Mouse (Mus musculus): ENCODE measurements around the gene Naif1. TPM values are rescaled to one million over a fixed set of nuclear protein-coding genes. Genes with fewer than 3 reads are reported as not detected.

Naif1 gene
- polyA plus RNA-seq, 1 experiment, result 3.0 TPM

- Histone ChIP-seq H3K4me3 (no peak overlapping the region), H3K27me3 (ENCODE audit: control insufficient read depth, insufficient read depth, insufficient read length) (no peaks in the 10 kb centered on the region), H3ac (ENCODE audit: control insufficient read depth, insufficient read length) (no peak overlapping the region), H3K79me2 (ENCODE audit: control insufficient read depth, insufficient read depth) (peaks cover 63% of the 10 kb centered on the region), H3K36me3 (ENCODE audit: control insufficient read depth, insufficient read depth) (no peaks in the 10 kb centered on the region), H3K4me2 (ENCODE audit: low read depth) (peak overlapping the region; percentile 37)
- TF ChIP-seq MYOG (IDR thresholded peaks at IDR 0.05; ENCODE audit: control insufficient read depth in 1 of 3, insufficient read depth in 1 of 3, insufficient read length in 2 of 3, low read depth in 2 of 3), result no peak
- TF ChIP-seq CEBPB (IDR thresholded peaks at IDR 0.05; ENCODE audit: insufficient read depth, poor library complexity, severe bottlenecking), result peak; percentile 63; the same call in 1 of the 2 replicates
Measured at GRCm38 (mm10) chr2:32436686-32437372, 13.4 kb upstream of the Naif1 start.

DNA sequence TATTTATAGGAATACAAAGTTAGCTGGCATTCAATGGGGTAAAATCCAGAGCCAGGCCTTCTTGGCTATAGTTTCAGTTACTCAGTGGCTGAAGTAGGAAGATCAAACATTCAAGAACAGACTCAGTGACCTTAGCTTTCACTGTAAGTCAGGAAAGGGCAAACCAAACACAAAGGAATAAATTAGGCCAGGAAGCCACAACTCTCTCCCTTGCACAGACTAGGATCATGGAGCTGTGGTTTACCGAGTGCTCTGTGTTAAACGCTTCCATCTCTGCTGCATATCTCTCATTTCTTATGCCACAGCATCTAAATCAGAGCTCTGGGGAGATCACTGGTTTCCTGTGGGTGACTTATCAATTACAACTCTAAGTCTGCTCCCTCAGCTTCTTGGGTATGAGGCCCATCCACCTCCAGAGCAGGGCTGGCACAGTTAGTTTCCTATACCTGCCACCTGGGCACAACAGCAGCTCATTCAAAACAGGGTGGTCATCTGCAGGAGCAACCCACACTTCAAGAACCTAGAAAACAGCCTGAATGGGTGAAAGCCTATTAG is 12.6 kb upstream of the Naif1 start:
- TF ChIP-seq SRF (IDR thresholded peaks at IDR 0.05; ENCODE audit: control insufficient read depth, insufficient read length, low read depth) (no peak), CEBPB (IDR thresholded peaks at IDR 0.05; ENCODE audit: insufficient read depth, poor library complexity, severe bottlenecking) (no peak), MYOG (IDR thresholded peaks at IDR 0.05; ENCODE audit: control insufficient read depth in 1 of 3, insufficient read depth in 1 of 3, insufficient read length in 2 of 3, low read depth in 2 of 3) (no peak), POLR2AphosphoS2 (IDR thresholded peaks at IDR 0.05; ENCODE audit: insufficient read length, low read depth) (no peak), MYOD1 (IDR thresholded peaks at IDR 0.05; ENCODE audit: control insufficient read depth in 1 of 3, insufficient read length in 2 of 3, low read depth in 2 of 3) (no peak), TCF12 (IDR thresholded peaks at IDR 0.05; ENCODE audit: insufficient read depth, poor library complexity, severe bottlenecking) (no peak)
- Histone ChIP-seq H3K79me2 (ENCODE audit: control insufficient read depth, insufficient read depth) (peaks cover 69% of the 10 kb centered on the region), H3K36me3 (ENCODE audit: control insufficient read depth, insufficient read depth) (no peaks in the 10 kb centered on the region), H3K4me2 (ENCODE audit: low read depth) (peak overlapping the region; percentile 37), H3K27me3 (ENCODE audit: control insufficient read depth, insufficient read depth, insufficient read length) (no peaks in the 10 kb centered on the region), H3K4me3 (no peak overlapping the region), H3ac (ENCODE audit: control insufficient read depth, insufficient read length) (no peak overlapping the region)

- H3K36me3 ChIP-seq (ENCODE audit: control insufficient read depth, insufficient read depth), result no peaks in the 10 kb centered on the region
- peaks cover 80% of the 10 kb centered on the region for H3K79me2 ChIP-seq (ENCODE audit: control insufficient read depth, insufficient read depth)
- H3K4me2 ChIP-seq (ENCODE audit: low read depth), result no peak overlapping the region
- H3K4me3 ChIP-seq, result no peak overlapping the region
- TF ChIP-seq REST (IDR thresholded peaks at IDR 0.05; ENCODE audit: insufficient read depth, insufficient read length) (no peak), POLR2AphosphoS2 (IDR thresholded peaks at IDR 0.05; ENCODE audit: insufficient read length, low read depth) (no peak), MYOD1 (IDR thresholded peaks at IDR 0.05; ENCODE audit: control insufficient read depth in 1 of 3, insufficient read length in 2 of 3, low read depth in 2 of 3) (no peak), TCF3 (IDR thresholded peaks at IDR 0.05; ENCODE audit: insufficient read length, low read depth) (no peak), SRF (IDR thresholded peaks at IDR 0.05; ENCODE audit: control insufficient read depth, insufficient read length, low read depth) (no peak), TCF12 (IDR thresholded peaks at IDR 0.05; ENCODE audit: insufficient read depth, poor library complexity, severe bottlenecking) (no peak), USF1 (IDR thresholded peaks at IDR 0.05; ENCODE audit: low read depth) (no peak), CEBPB (IDR thresholded peaks at IDR 0.05; ENCODE audit: insufficient read depth, poor library complexity, severe bottlenecking) (no peak), MAX (IDR thresholded peaks at IDR 0.05; ENCODE audit: low read depth) (no peak), MYOG (IDR thresholded peaks at IDR 0.05; ENCODE audit: control insufficient read depth in 1 of 3, insufficient read depth in 1 of 3, insufficient read length in 2 of 3, low read depth in 2 of 3) (no peak), E2F4 (IDR thresholded peaks at IDR 0.05; ENCODE audit: insufficient read depth) (no peak), POLR2A (IDR thresholded peaks at IDR 0.05; ENCODE audit: insufficient read length, low read depth) (no peak)
- no peaks in the 10 kb centered on the region for H3K27me3 ChIP-seq (ENCODE audit: control insufficient read depth, insufficient read depth, insufficient read length)
- no peak overlapping the region for H3ac ChIP-seq (ENCODE audit: control insufficient read depth, insufficient read length)
Measured at GRCm38 (mm10) chr2:32438733-32439132, 11.5 kb upstream of the Naif1 start.

- Histone ChIP-seq H3K27me3 (ENCODE audit: control insufficient read depth, insufficient read depth, insufficient read length) (no peaks in the 10 kb centered on the region), H3K36me3 (ENCODE audit: control insufficient read depth, insufficient read depth) (no peaks in the 10 kb centered on the region), H3K4me3 (no peak overlapping the region), H3ac (ENCODE audit: control insufficient read depth, insufficient read length) (no peak overlapping the region), H3K4me2 (ENCODE audit: low read depth) (no peak overlapping the region), H3K79me2 (ENCODE audit: control insufficient read depth, insufficient read depth) (peaks cover 80% of the 10 kb centered on the region)
- TF ChIP-seq USF1 (IDR thresholded peaks at IDR 0.05; ENCODE audit: low read depth), result no peak
- TF ChIP-seq TCF12 (IDR thresholded peaks at IDR 0.05; ENCODE audit: insufficient read depth, poor library complexity, severe bottlenecking), result no peak
- no peak for TF ChIP-seq TCF3 (IDR thresholded peaks at IDR 0.05; ENCODE audit: insufficient read length, low read depth)
- no peak for TF ChIP-seq REST (IDR thresholded peaks at IDR 0.05; ENCODE audit: insufficient read depth, insufficient read length)
- no peak for TF ChIP-seq SRF (IDR thresholded peaks at IDR 0.05; ENCODE audit: control insufficient read depth, insufficient read length, low read depth)
- no peak for TF ChIP-seq MYOD1 (IDR thresholded peaks at IDR 0.05; ENCODE audit: control insufficient read depth in 1 of 3, insufficient read length in 2 of 3, low read depth in 2 of 3)
- no peak for TF ChIP-seq MYOG (IDR thresholded peaks at IDR 0.05; ENCODE audit: control insufficient read depth in 1 of 3, insufficient read depth in 1 of 3, insufficient read length in 2 of 3, low read depth in 2 of 3)
- TF ChIP-seq POLR2AphosphoS2 (IDR thresholded peaks at IDR 0.05; ENCODE audit: insufficient read length, low read depth), result no peak
- no peak for TF ChIP-seq MAX (IDR thresholded peaks at IDR 0.05; ENCODE audit: low read depth)
- no peak for TF ChIP-seq CEBPB (IDR thresholded peaks at IDR 0.05; ENCODE audit: insufficient read depth, poor library complexity, severe bottlenecking)
- no peak for TF ChIP-seq E2F4 (IDR thresholded peaks at IDR 0.05; ENCODE audit: insufficient read depth)
Measured at GRCm38 (mm10) chr2:32439177-32439576, 11.1 kb upstream of the Naif1 start.

GRCm38 (mm10) chr2:32440164-32440563 is 10.1 kb upstream of the Naif1 start:
- Histone ChIP-seq H3ac (ENCODE audit: control insufficient read depth, insufficient read length) (no peak overlapping the region), H3K79me2 (ENCODE audit: control insufficient read depth, insufficient read depth) (peaks cover 70% of the 10 kb centered on the region), H3K27me3 (ENCODE audit: control insufficient read depth, insufficient read depth, insufficient read length) (no peaks in the 10 kb centered on the region), H3K4me3 (no peak overlapping the region), H3K4me2 (ENCODE audit: low read depth) (no peak overlapping the region), H3K36me3 (ENCODE audit: control insufficient read depth, insufficient read depth) (no peaks in the 10 kb centered on the region)
- TF ChIP-seq USF1 (IDR thresholded peaks at IDR 0.05; ENCODE audit: low read depth), result no peak
- TF ChIP-seq TCF3 (IDR thresholded peaks at IDR 0.05; ENCODE audit: insufficient read length, low read depth), result no peak
- no peak for TF ChIP-seq TCF12 (IDR thresholded peaks at IDR 0.05; ENCODE audit: insufficient read depth, poor library complexity, severe bottlenecking)
- no peak for TF ChIP-seq MYOG (IDR thresholded peaks at IDR 0.05; ENCODE audit: control insufficient read depth in 1 of 3, insufficient read depth in 1 of 3, insufficient read length in 2 of 3, low read depth in 2 of 3)
- no peak for TF ChIP-seq SRF (IDR thresholded peaks at IDR 0.05; ENCODE audit: control insufficient read depth, insufficient read length, low read depth)
- no peak for TF ChIP-seq POLR2A (IDR thresholded peaks at IDR 0.05; ENCODE audit: insufficient read length, low read depth)
- TF ChIP-seq E2F4 (IDR thresholded peaks at IDR 0.05; ENCODE audit: insufficient read depth), result no peak
- no peak for TF ChIP-seq CEBPB (IDR thresholded peaks at IDR 0.05; ENCODE audit: insufficient read depth, poor library complexity, severe bottlenecking)

Measured in myocyte (in vitro differentiated cells).